Mouse (Mus musculus) embryo, embryonic 10.5 days (tissue): ENCODE results near the gene Naxd.
A peak's percentile ranks its signal among the peaks of the same experiment; 100 is the strongest.

Source experiments
- DNase-seq: peaks from one replicate; pipeline ENCODE4 v3.0.0-alpha.2; 2015; ENCODE audit warnings: low spot score

Gene Naxd

DNA sequence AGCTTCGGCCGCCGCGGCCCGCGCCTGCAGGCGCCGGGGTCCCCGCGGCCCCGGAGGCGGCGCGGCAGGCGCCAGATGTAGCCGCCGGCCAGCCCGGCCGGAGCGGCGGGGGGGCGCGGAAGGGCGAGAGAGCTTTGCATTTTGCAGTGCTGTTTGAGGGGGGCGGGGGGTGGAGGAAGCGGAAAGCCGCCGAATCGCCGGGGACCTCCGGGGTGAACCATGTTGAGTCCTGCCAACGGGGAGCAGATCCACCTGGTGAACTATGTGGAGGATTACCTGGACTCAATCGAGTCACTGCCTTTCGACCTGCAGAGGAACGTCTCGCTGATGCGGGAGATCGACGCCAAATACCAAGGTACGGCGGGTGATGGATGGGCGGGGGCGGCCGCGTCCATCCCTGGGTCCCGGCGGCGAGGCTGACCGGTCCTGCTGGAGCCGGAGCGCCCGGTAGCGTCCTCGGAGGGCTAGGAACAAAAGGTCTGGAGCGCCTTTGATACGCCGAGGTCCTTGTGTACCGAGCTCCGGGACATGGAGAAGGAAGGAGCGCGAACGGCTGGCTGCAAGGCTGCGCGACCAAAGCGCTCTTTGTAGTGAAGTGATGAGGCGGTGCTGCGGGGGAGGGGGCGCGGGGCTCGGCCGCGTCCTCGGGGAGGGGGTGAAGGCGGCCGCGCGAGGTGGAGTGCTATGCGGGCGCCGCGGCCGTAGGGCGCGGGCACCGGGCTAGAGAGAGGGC lies 59.6 kb downstream of the Naxd start:
- DNase-seq = peak; percentile 50

- DNase-seq = no peak
Observed at GRCm38 (mm10) chr8:11557424-11557767, 60.1 kb downstream of the Naxd start.

GRCm38 (mm10) chr8:11557768-11558629 lies 60.7 kb downstream of the Naxd start:
- peak; percentile 98 for DNase-seq

DNA sequence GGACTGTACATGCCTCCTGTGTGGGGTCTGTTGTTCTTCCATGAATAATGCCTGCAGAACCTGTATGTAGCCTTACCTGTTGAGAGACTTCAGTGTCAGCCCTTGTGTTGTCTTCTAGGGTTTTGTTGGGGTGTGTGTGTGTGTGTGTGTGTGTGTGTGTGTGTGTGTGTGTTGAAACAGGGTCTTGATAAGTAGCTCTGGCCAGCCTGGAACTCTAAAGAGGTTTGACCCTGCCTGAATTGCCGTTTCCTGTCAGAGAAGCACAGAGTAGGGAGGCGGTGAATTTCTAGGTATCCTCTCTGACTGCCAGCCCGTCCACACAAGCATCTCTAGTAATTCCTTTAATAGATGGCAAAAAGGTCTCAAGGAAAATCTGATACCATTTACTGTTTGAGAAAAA lies 62.2 kb downstream of the Naxd start:
- DNase-seq = no peak

GRCm38 (mm10) chr8:11560220-11560619 lies 62.9 kb downstream of the Naxd start:
- no peak for DNase-seq

DNA sequence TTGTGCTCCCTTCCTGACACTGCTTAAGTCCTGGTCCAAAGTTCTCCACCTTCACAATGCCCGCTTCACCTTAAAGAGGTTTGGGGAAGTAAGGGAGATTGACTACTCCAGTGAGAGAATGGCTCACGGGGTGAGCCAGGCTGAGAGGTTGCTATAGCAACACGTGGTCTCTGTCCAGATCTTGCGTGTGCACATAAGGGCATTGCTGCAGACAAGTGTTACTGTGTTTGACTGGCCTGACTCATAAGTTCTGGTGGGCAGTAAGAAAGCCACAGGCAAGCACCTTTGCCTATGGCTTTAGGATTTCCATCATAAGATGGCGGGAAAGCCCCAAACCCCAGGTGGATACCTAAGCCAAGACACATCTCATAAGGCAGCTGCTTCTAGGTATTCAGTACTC lies 66.9 kb downstream of the Naxd start:
- DNase-seq = no peak
